Mouse (Mus musculus) mesoderm, embryonic 11.5 days (tissue): ENCODE measurements around the gene Upk2.
A peak's percentile ranks its signal among the peaks of the same experiment; 100 is the strongest.

ENCODE experiments used
- DNase-seq: peaks from one replicate; pipeline ENCODE4 v3.0.0-alpha.2; 2012; ENCODE audit warnings: low read depth, low spot score

Upk2 gene

DNA sequence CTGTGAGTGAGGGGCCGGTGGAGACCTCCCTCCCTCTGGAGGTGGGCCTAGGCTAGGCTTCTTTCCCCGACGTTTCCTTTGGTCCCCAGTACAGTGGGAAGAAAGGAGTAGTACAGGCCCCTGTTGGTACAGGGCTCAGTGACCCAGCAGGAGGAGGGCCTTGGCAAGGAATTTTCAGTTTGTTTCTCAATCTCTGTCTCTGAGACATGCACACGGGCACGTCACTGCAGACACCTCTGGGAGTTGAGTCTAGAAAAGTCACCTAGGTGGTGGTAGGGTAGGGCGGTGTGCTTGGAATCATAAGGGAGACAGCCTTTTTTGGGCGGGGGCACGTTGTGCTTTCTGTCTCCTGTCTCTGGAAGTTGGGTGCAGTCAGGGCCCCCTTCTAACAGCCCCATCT lies 33.6 kb upstream of the Upk2 start:
- DNase-seq = no peak

DNA sequence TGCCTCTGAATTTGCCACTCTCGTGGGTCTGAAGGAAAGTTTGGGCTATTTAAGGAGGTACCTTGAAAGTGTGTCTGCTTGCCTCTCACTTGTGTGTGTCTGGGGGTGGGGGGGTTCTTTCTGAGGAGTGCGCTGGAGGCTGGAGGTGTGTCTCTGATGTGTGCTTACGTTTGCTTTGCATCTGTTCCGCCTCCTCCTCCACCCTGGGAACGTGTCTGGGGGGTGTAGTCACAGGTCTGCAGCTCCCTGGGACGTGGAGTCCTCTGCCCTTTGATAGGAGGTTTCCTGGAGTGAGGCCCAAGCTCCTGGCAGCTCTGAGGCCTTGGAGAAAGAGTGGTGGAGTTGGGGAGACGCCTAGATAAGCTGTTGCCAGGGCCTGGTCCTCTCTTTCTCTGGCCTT lies 32.7 kb upstream of the Upk2 start:
- DNase-seq = no peak

GRCm38 (mm10) chr9:44486741-44487421 lies 32.1 kb upstream of the Upk2 start:
- DNase-seq = no peak

DNA sequence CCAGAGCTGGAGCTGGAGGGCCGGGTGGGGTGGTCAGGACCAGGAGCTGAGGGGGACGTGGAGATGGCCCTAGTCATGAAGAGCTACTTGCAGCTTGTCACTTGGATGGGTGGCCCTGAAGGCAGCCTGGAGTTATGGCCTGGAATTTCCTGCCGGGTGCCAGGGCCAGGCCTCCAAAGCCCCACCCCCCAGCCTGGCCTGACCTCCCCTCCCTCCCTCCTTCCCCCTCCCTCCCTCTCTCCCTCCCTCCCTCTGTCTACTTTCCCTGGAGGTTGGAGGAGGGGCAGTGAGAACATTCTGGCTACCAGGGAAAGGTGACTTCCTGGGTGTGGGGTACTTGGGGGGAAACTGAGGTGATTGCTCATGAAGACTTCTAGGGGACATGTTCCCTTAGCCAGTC lies 31.6 kb upstream of the Upk2 start:
- no peak for DNase-seq

DNA sequence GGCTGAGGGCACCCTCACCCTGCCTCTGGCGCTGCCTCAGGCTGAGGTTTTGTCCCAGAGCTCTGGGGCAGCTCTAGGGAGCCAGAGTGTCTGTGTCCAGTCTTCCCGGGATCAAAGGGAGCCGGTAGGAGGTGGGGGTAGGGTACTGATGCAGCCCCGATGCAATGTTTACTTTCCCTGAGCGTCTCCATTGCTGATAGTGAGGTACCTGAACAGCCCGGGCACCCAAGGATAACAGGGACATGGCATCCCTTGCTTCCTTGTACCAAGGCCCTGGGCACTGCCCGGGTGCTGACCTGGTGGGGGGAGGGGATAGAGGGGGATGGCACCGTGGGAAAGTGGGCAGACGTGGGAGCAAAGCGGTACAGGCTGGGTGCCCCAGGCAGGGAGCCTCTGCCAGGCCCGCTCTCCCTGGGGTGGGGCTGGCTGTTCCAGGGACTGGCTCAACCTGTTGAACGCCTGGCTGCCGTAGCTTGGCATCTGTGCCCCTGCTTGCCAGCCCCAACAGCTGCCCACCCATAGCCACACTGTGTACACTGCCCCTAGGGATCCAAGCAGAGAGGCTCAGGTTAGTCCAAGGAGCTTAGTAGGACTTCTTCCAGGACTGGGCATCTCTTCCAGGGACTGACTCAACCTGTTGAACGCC lies 30.9 kb upstream of the Upk2 start:
- DNase-seq = no peak

GRCm38 (mm10) chr9:44485105-44485515 lies 30.3 kb upstream of the Upk2 start:
- no peak for DNase-seq

DNA sequence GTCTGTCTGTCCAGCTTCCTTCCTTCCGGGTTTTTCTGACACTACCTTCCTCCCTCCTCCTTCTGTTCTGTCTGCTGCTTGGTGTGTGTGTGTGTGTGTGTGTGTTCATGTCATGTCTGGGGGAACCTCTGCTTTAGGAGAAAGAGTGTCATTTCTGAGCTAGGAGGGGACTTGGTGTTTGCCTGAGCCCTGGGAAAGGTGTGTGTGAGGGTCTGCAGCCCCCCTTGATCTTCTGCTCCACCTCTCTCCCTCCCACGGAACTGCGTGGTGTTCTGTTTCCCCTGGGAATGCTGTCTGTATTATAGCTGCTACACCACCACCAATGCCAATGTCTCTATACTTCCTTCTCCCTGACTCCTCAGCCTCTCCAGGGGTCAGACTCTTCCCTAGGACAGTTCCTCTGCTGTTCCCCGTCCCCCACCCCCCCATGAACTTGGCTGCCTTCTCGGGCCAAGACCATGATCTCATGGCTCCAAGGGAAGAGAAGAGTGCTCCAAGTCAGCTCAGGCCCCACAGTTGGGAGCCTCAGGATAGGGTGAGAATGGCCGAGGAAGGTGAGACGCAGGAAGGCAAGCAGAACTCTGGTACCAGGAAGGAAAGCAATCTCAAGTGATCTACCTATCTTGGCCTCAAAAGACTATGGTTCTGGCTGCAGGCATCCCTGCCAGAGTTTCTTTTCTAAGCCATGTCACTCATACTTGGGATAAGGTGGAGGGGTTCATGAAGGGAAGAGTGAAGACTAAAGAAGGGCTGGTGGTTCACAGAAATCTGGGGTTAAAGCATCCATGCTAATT lies 29.7 kb upstream of the Upk2 start:
- no peak for DNase-seq

DNA sequence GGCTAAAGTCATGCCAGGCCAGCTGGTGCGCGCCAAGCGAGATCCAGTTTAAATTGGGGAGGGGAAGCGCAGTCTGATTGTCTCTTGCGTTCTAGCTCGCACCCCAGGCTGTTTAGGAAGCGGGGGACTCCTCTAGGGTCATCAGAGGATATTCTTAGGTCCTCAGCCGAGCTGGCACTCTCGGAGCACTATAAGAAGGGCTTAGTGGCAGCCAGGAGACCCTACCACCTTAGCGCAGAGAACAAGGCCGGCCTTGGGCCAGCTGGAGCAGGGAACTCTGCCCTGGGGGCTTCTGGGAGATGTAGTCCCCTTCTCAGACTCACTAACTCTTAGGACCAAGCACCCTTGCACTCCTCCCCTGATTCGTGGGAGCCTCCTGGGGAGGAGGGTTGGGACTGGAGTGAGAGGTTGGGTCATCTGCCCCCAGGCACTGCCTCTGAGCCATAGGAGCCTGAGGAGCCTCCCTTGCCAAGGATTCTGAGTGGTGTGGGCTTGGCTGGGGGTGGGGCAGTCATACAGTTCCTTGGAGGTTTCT lies 28.8 kb upstream of the Upk2 start:
- peak; percentile 71 for DNase-seq

- DNase-seq = no peak
Measured at GRCm38 (mm10) chr9:44483041-44483509, 28.3 kb upstream of the Upk2 start.

GRCm38 (mm10) chr9:44482552-44482951 lies 27.8 kb upstream of the Upk2 start, which contains the start of gene Bcl9l:
Gene Bcl9l, plus strand, starts transcription at chr9:44482825.
- peak; percentile 96 for DNase-seq

GRCm38 (mm10) chr9:44482112-44482511 lies 27.3 kb upstream of the Upk2 start:
- no peak for DNase-seq

GRCm38 (mm10) chr9:44479628-44480428 lies 25.1 kb upstream of the Upk2 start:
- DNase-seq = peak; percentile 88

- peak; percentile 92 for DNase-seq
Measured at GRCm38 (mm10) chr9:44478959-44479605, 24.3 kb upstream of the Upk2 start.

GRCm38 (mm10) chr9:44478229-44478921 lies 23.6 kb upstream of the Upk2 start:
- DNase-seq = peak; percentile 95

DNA sequence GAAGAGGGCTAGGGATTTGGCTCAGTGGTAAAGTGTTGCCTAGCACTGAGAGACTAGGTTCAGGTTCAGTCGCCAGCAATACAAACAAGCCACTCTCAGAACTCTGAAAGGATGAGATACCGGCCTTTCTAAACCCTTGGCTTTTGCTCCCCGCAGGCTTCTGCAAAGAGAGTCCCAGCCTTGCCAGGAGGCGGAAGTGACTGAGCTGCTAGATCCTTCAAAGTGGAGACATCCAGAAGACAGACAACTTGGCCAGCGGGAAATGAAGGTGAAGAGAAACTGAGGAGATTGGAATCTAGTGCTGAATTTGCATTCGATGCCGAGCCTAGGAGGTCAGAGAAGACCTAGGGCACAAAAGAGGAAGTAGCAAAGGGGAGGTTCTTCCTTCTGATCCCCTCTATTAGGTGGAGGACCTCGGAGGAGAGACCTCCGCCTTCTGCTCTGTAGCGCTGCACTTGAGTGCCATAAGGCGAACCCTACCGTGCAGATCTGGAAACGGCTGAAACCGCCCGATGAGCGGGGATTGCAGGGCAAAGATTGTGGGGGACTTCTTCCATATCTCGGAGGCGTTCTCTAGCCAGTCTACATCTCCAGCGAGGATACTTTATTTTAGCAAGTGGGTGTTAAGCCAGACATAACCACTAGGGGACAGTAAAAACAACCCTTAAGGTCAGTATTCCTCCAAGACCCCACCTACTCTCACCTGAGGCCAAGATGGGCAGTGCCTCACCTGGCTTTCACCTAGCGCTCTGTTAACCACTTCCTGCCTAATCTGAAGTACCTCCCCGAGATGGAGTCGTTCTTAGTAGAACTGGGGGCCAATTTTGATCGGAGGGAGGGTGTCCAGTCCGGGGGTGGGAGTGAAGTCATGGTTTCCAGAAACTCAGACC lies 22.8 kb upstream of the Upk2 start:
- peak; percentile 77 for DNase-seq

DNA sequence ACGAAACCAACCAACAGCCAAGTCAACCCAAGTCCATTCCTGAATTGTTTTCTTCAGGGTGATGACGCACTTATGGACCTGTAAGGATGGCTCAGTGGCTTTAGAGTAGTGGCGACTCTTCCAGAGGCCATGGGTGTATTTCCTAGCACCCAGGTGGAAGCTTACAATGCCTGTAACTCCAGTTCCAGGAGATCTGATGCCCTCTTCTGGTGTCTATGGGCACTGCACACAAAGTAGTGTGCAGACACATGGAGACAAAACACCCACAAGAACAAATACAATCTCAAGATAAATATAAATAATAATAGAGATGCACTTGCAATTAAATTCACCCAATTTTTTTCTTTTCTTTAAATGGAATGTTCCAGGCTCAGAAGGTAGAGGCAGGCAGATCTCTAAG lies 21.2 kb upstream of the Upk2 start:
- DNase-seq = no peak

GRCm38 (mm10) chr9:44474327-44474726 lies 19.6 kb upstream of the Upk2 start:
- no peak for DNase-seq

DNA sequence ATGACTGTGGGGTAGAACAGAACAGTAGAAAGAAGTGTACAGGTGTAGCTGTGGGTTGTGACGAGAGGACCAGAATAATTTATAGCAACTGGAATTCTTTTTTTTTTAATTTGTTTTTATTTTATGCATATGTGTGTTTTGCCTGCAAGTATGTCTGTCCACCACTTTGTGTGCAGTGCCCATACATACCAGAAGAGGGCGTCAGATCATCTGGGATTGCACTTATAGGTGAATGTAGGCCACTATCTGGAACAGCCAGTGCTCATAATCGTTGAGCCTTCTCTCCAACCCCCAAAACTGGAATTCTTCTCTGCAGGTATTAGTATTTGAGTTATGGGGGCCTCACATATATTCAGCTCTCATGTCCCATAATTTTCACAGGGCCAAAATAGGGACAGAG lies 18.4 kb upstream of the Upk2 start:
- DNase-seq = no peak

GRCm38 (mm10) chr9:44468800-44469199 lies 14.0 kb upstream of the Upk2 start:
- no peak for DNase-seq
